Mouse (Mus musculus): ENCODE results near the gene Ntn5. TPM values are rescaled to one million over a fixed set of nuclear protein-coding genes. Genes with fewer than 3 reads are reported as not detected.

Gene Ntn5
- polyA plus RNA-seq, 1 experiment from 2014 or later, result 0.30 TPM

- no peak overlapping the region for H3K9ac ChIP-seq (replicated peaks; ENCODE audit: low read length)
- H3K4me1 ChIP-seq (ENCODE audit: control insufficient read depth, insufficient read depth, low read length), result no peaks in the 10 kb centered on the region
- no peak for ATAC-seq (ENCODE audit: low FRiP score, low TSS enrichment)
- H3K36me3 ChIP-seq (ENCODE audit: control insufficient read depth, insufficient read depth, low read length), result no peaks in the 10 kb centered on the region
- no peaks in the 10 kb centered on the region for H3K27me3 ChIP-seq (ENCODE audit: control insufficient read depth, insufficient read depth, low read length)
- no peak for DNase-seq
- no peak overlapping the region for H3K4me2 ChIP-seq (ENCODE audit: low read length)
- H3K27ac ChIP-seq (replicated peaks; ENCODE audit: low read depth, low read length), result no peak overlapping the region
- no peaks in the 10 kb centered on the region for H3K9me3 ChIP-seq (ENCODE audit: control insufficient read depth, low read length)
- 70% methylated on average over 6 of the region's 6 CpGs for WGBS
- H3K4me3 ChIP-seq (replicated peaks; ENCODE audit: low read depth, low read length), result no peak overlapping the region
These were observed 5.3 kb downstream of the Ntn5 start for GRCm38 (mm10) chr7:45689099-45689498.

GRCm38 (mm10) chr7:45689800-45690199 is 6.0 kb downstream of the Ntn5 start:
- Histone ChIP-seq H3K27ac (replicated peaks; ENCODE audit: low read depth, low read length) (no peak overlapping the region), H3K9ac (replicated peaks; ENCODE audit: low read length) (no peak overlapping the region), H3K36me3 (ENCODE audit: control insufficient read depth, insufficient read depth, low read length) (no peaks in the 10 kb centered on the region), H3K4me3 (replicated peaks; ENCODE audit: low read depth, low read length) (no peak overlapping the region), H3K4me1 (ENCODE audit: control insufficient read depth, insufficient read depth, low read length) (no peaks in the 10 kb centered on the region), H3K27me3 (ENCODE audit: control insufficient read depth, insufficient read depth, low read length) (no peaks in the 10 kb centered on the region), H3K9me3 (ENCODE audit: control insufficient read depth, low read length) (no peaks in the 10 kb centered on the region), H3K4me2 (ENCODE audit: low read length) (no peak overlapping the region)
- ATAC-seq (ENCODE audit: low FRiP score, low TSS enrichment) (no peak), DNase-seq (no peak)
- 81% methylated on average over 11 of the region's 11 CpGs for WGBS

- Histone ChIP-seq H3K4me1 (ENCODE audit: control insufficient read depth, insufficient read depth, low read length) (no peaks in the 10 kb centered on the region), H3K27ac (replicated peaks; ENCODE audit: low read depth, low read length) (no peak overlapping the region), H3K9ac (replicated peaks; ENCODE audit: low read length) (no peak overlapping the region), H3K36me3 (ENCODE audit: control insufficient read depth, insufficient read depth, low read length) (no peaks in the 10 kb centered on the region), H3K9me3 (ENCODE audit: control insufficient read depth, low read length) (no peaks in the 10 kb centered on the region), H3K4me3 (replicated peaks; ENCODE audit: low read depth, low read length) (no peak overlapping the region), H3K27me3 (ENCODE audit: control insufficient read depth, insufficient read depth, low read length) (no peaks in the 10 kb centered on the region), H3K4me2 (ENCODE audit: low read length) (no peak overlapping the region)
- ATAC-seq (ENCODE audit: low FRiP score, low TSS enrichment), result no peak
- DNase-seq, result no peak
- 82% methylated on average over 2 of the region's 2 CpGs for WGBS
These were observed 8.5 kb downstream of the Ntn5 start for GRCm38 (mm10) chr7:45692364-45692763.

- Histone ChIP-seq H3K9ac (replicated peaks; ENCODE audit: low read length) (no peak within 1 kb of the TSS), H3K27ac (replicated peaks; ENCODE audit: low read depth, low read length) (no peak within 1 kb of the TSS), H3K4me3 (replicated peaks; ENCODE audit: low read depth, low read length) (no peak within 1 kb of the TSS), H3K9me3 (ENCODE audit: control insufficient read depth, low read length) (no peaks in the 10 kb centered on the region), H3K27me3 (ENCODE audit: control insufficient read depth, insufficient read depth, low read length) (peaks cover 5% of the 10 kb centered on the region; the same call in 1 of the 2 replicates), H3K36me3 (ENCODE audit: control insufficient read depth, insufficient read depth, low read length) (no peaks in the 10 kb centered on the region), H3K4me2 (ENCODE audit: low read length) (no peak within 1 kb of the TSS), H3K4me1 (ENCODE audit: control insufficient read depth, insufficient read depth, low read length) (no peaks in the 10 kb centered on the region)
- ATAC-seq (ENCODE audit: low FRiP score, low TSS enrichment) (no peak), DNase-seq (no peak)
- WGBS, result 91% methylated on average over 50 of the region's 50 CpGs
These were observed 10.2 kb downstream of the Ntn5 start, which contains the start of gene Sec1 for GRCm38 (mm10) chr7:45693921-45694591. Gene Sec1 (minus strand): TSS chr7:45694402.

GRCm38 (mm10) chr7:45695098-45695497 is 11.3 kb downstream of the Ntn5 start:
- Histone ChIP-seq H3K27me3 (ENCODE audit: control insufficient read depth, insufficient read depth, low read length) (peaks cover 5% of the 10 kb centered on the region), H3K9ac (replicated peaks; ENCODE audit: low read length) (no peak overlapping the region), H3K27ac (replicated peaks; ENCODE audit: low read depth, low read length) (no peak overlapping the region), H3K36me3 (ENCODE audit: control insufficient read depth, insufficient read depth, low read length) (no peaks in the 10 kb centered on the region), H3K4me1 (ENCODE audit: control insufficient read depth, insufficient read depth, low read length) (0 out of 2 replicates have a peak, but pooled peaks cover 2% of the 10 kb centered on the region), H3K9me3 (ENCODE audit: control insufficient read depth, low read length) (no peaks in the 10 kb centered on the region), H3K4me2 (ENCODE audit: low read length) (no peak overlapping the region), H3K4me3 (replicated peaks; ENCODE audit: low read depth, low read length) (no peak overlapping the region)
- DNase-seq, result no peak
- ATAC-seq (ENCODE audit: low FRiP score, low TSS enrichment), result no peak
- 8% methylated on average over 6 of the region's 6 CpGs for WGBS

- peaks cover 5% of the 10 kb centered on the region for H3K27me3 ChIP-seq (ENCODE audit: control insufficient read depth, insufficient read depth, low read length)
- WGBS, result 89% methylated on average over 6 of the region's 7 CpGs
- peaks cover 17% of the 10 kb centered on the region for H3K4me1 ChIP-seq (ENCODE audit: control insufficient read depth, insufficient read depth, low read length)
These were observed 14.1 kb downstream of the Ntn5 start for GRCm38 (mm10) chr7:45697894-45698293.

GRCm38 (mm10) chr7:45699523-45700141 is 15.8 kb downstream of the Ntn5 start, which contains the start of gene Car11:
Gene Car11 (plus strand): TSS chr7:45699843.
- ATAC-seq (ENCODE audit: low FRiP score, low TSS enrichment) (no peak), DNase-seq (peak; percentile 69)
- Histone ChIP-seq H3K9ac (replicated peaks; ENCODE audit: low read length) (peak within 1 kb of the TSS; percentile 80), H3K36me3 (ENCODE audit: control insufficient read depth, insufficient read depth, low read length) (no peaks in the 10 kb centered on the region), H3K4me3 (replicated peaks; ENCODE audit: low read depth, low read length) (peak within 1 kb of the TSS; percentile 49), H3K4me1 (ENCODE audit: control insufficient read depth, insufficient read depth, low read length) (peaks cover 31% of the 10 kb centered on the region), H3K27me3 (ENCODE audit: control insufficient read depth, insufficient read depth, low read length) (peaks cover 5% of the 10 kb centered on the region), H3K4me2 (ENCODE audit: low read length) (peak within 1 kb of the TSS; percentile 94), H3K9me3 (ENCODE audit: control insufficient read depth, low read length) (no peaks in the 10 kb centered on the region), H3K27ac (replicated peaks; ENCODE audit: low read depth, low read length) (peak within 1 kb of the TSS; percentile 86)
- WGBS, result 2% methylated on average over 36 of the region's 36 CpGs

More at GRCm38 (mm10) chr7:45697894-45698293, 14.1 kb downstream of the Ntn5 start:
- Histone ChIP-seq H3K9me3 (ENCODE audit: control insufficient read depth, low read length) (no peaks in the 10 kb centered on the region), H3K9ac (replicated peaks; ENCODE audit: low read length) (no peak overlapping the region), H3K4me2 (ENCODE audit: low read length) (no peak overlapping the region), H3K36me3 (ENCODE audit: control insufficient read depth, insufficient read depth, low read length) (no peaks in the 10 kb centered on the region), H3K27ac (replicated peaks; ENCODE audit: low read depth, low read length) (no peak overlapping the region), H3K4me3 (replicated peaks; ENCODE audit: low read depth, low read length) (no peak overlapping the region)
- DNase-seq (no peak), ATAC-seq (ENCODE audit: low FRiP score, low TSS enrichment) (no peak)

GRCm38 (mm10) chr7:45700301-45701015 is 16.6 kb downstream of the Ntn5 start:
- H3K36me3 ChIP-seq (ENCODE audit: control insufficient read depth, insufficient read depth, low read length), result no peaks in the 10 kb centered on the region
- peak overlapping the region; percentile 94 for H3K4me2 ChIP-seq (ENCODE audit: low read length)
- 0 out of 2 replicates have a peak, but pooled peaks have one; percentile 6 for ATAC-seq (ENCODE audit: low FRiP score, low TSS enrichment)
- H3K9me3 ChIP-seq (ENCODE audit: control insufficient read depth, low read length), result no peaks in the 10 kb centered on the region
- peaks cover 5% of the 10 kb centered on the region for H3K27me3 ChIP-seq (ENCODE audit: control insufficient read depth, insufficient read depth, low read length)
- WGBS, result under 1% methylated on average over 20 of the region's 20 CpGs
- peaks cover 34% of the 10 kb centered on the region for H3K4me1 ChIP-seq (ENCODE audit: control insufficient read depth, insufficient read depth, low read length)
- peak overlapping the region; percentile 80 for H3K9ac ChIP-seq (replicated peaks; ENCODE audit: low read length)
- H3K27ac ChIP-seq (replicated peaks; ENCODE audit: low read depth, low read length), result peak overlapping the region; percentile 86
- peak overlapping the region; percentile 49 for H3K4me3 ChIP-seq (replicated peaks; ENCODE audit: low read depth, low read length)
- DNase-seq, result peak; percentile 94
